Mouse (Mus musculus) layer of hippocampus, adult 8-10 months (tissue): Measurements from ENCODE around the gene Vangl2. TPM values are rescaled to one million over a fixed set of nuclear protein-coding genes. Genes with fewer than 3 reads are reported as not detected.
"Not testable (repeated sequence)": the region's sequence is repeated elsewhere in the genome, so short reads cannot be mapped to it uniquely, and the experiment has no call there.

Source experiments
- DNase-seq, 2 experiments: peaks; one replicate each; pipeline ENCODE4 v3.0.0; 2022; ENCODE audit warnings: low spot score in 2 of 2
- total RNA-seq, 4 experiments: library from RNA; stranded (reverse); gene quantifications; 2 replicates each; pipeline ENCODE4 v1.2.4; 2022

Gene Vangl2
- total RNA-seq, 4 experiments from 2014 or later: 11.1 to 16.9 (median 14.8) TPM

GRCm38 (mm10) chr1:172008351-172008750 lies 19.9 kb downstream of the Vangl2 start:
- no peak for DNase-seq

GRCm38 (mm10) chr1:172007761-172008160 lies 20.5 kb downstream of the Vangl2 start:
- DNase-seq: no peak

GRCm38 (mm10) chr1:172001665-172002064 lies 26.6 kb downstream of the Vangl2 start:
- no peak for DNase-seq

GRCm38 (mm10) chr1:172000641-172001040 lies 27.6 kb downstream of the Vangl2 start:
- DNase-seq: peak in 1 of 2 experiments; percentile 70

- DNase-seq: no peak
Observed at GRCm38 (mm10) chr1:171998820-171999597, 29.2 kb downstream of the Vangl2 start.

GRCm38 (mm10) chr1:171996701-171997100 lies 31.5 kb downstream of the Vangl2 start:
- no peak for DNase-seq

GRCm38 (mm10) chr1:171994918-171995715 lies 33.1 kb downstream of the Vangl2 start:
- no peak for DNase-seq

GRCm38 (mm10) chr1:171994501-171994900 lies 33.7 kb downstream of the Vangl2 start:
- no peak for DNase-seq

- no peak for DNase-seq
Observed at GRCm38 (mm10) chr1:171992901-171993530, 35.2 kb downstream of the Vangl2 start.

- no peak for DNase-seq
Observed at GRCm38 (mm10) chr1:171991883-171992282, 36.4 kb downstream of the Vangl2 start.

GRCm38 (mm10) chr1:171984121-171984520 lies 44.1 kb downstream of the Vangl2 start:
- no peak for DNase-seq

- DNase-seq: no peak
Observed at GRCm38 (mm10) chr1:171983372-171984001, 44.8 kb downstream of the Vangl2 start.

- DNase-seq: no peak
Observed at GRCm38 (mm10) chr1:171982740-171983139, 45.5 kb downstream of the Vangl2 start.

GRCm38 (mm10) chr1:171982170-171982569 lies 46.1 kb downstream of the Vangl2 start:
- DNase-seq: no peak

- DNase-seq: no peak
Observed at GRCm38 (mm10) chr1:171979969-171980730, 48.1 kb downstream of the Vangl2 start.

GRCm38 (mm10) chr1:171977891-171978290 lies 50.4 kb downstream of the Vangl2 start:
- no peak for DNase-seq

- no peak for DNase-seq
Observed at GRCm38 (mm10) chr1:171976826-171977539, 51.3 kb downstream of the Vangl2 start.

- no peak for DNase-seq
Observed at GRCm38 (mm10) chr1:171975831-171976230, 52.4 kb downstream of the Vangl2 start.

GRCm38 (mm10) chr1:171975377-171975776 lies 52.9 kb downstream of the Vangl2 start:
- DNase-seq: no peak

- DNase-seq: not testable (repeated sequence)
Observed at GRCm38 (mm10) chr1:171974361-171974760, 53.9 kb downstream of the Vangl2 start.
